Mouse (Mus musculus) macrophage (primary cell): ENCODE results near the gene Amn1. TPM values are rescaled to one million over a fixed set of nuclear protein-coding genes. Genes with fewer than 3 reads are reported as not detected.
"Not testable (repeated sequence)": the region's sequence is repeated elsewhere in the genome, so short reads cannot be mapped to it uniquely, and the experiment has no call there.

Experiments used
- H3K27ac ChIP-seq: fragments of 350-480 bp; formaldehyde crosslinking; 2 replicates; pipeline ENCODE4 v1.9.0; 2021
- H3K36me3 ChIP-seq: fragments of 350-480 bp; formaldehyde crosslinking; 2 replicates; pipeline ENCODE4 v1.9.0; 2021; ENCODE audit errors: inconsistent target
- H3K4me3 ChIP-seq: fragments of 350-480 bp; formaldehyde crosslinking; 2 replicates; pipeline ENCODE4 v1.9.0; 2021; ENCODE audit errors: inconsistent target
- H3K79me2 ChIP-seq: fragments of 350-480 bp; formaldehyde crosslinking; 2 replicates; pipeline ENCODE4 v1.9.0; 2021; ENCODE audit errors: inconsistent target
- WGBS: methylation state at CpG from one replicate; pipeline ENCODE4 v1.1.7; 2026; ENCODE audit warnings: inconsistent platforms; ENCODE audit not compliant: missing documents; 5-methylcytosine and 5-hydroxymethylcytosine counted together
- polyA plus RNA-seq: library from polyadenylated mRNA; stranded (reverse); fragments of 250-400 nt; gene quantifications from 3 replicates; pipeline ENCODE4 v1.2.4, GENCODE M21; 2018; ENCODE audit warnings: inconsistent platforms
- total RNA-seq, 78 experiments: library from RNA; depleted of rRNA; stranded (reverse); fragments of 250-400 nt; gene quantifications; 1 replicate in 9 of 78; 2 replicates in 24 of 78; 3 replicates in 43 of 78; 4 replicates in 2 of 78; pipeline ENCODE4 v1.2.4; 2018; ENCODE audit warnings: inconsistent platforms in 56 of 78

The Amn1 gene
- 10 to 100 TPM; 26.3 to 89.1 (median 56.5) TPM for total RNA-seq (2018; cell fraction: chromatin; rRNA removed)
- 10 to 100 TPM in 24 of 26 experiments, 1 to 10 TPM in 2; 7.8 to 15.1 (median 12.0) TPM for total RNA-seq (2018; cell fraction: cytosol; rRNA removed)
- total RNA-seq (2018; cell fraction: nucleus; rRNA removed): 10 to 100 TPM; 20.5 to 77.0 (median 38.5) TPM
- polyA plus RNA-seq: 10.6 to 14.1 TPM (median 12.4 TPM) in 3 replicates

DNA sequence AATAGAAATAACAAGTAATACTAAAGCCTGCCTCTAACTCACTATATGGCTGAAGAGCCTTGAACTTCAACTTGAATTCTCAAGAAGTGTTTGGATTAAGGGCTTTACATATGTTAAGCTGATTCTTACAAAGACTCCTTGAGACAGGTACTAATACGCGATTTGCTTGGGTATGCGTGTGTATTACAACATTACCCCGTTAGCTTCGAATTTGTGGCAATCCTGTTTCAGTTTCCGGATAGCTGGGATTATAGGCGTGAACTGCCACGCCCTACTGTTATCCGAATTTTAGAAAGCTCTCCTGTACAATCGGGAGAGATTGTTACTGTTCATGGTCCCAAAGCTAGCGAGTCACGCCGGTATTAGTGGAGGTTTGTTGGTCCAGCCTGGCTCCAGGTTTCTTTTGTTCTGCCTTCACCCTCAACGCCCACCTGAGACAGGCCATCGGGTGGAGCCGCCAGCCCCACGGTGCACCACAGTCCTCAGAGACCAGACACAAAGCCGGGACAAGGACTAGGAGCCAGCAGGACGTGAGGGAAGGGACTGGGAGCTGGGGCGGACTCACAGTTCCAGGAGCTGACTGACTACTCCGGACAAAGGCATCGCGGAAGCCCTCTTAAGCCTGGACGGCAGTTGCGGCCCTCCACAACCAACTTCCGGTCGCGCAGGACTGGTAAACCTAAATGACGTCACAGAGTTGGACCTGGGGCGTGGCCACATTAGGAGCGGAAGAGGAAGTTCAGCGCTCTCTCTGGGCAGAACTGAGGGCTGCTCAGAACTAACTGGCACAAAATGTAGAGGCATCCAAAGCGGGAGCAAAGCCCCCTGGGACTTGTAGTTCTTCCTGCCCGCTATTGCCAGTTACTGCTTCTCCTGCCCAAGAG is at the start of gene Amn1:
TSS of gene Amn1 (minus strand) at position 672 of the 884 bp plus-strand sequence.
- H3K79me2 ChIP-seq: peaks cover 49% of the 10 kb centered on the region
- 2% methylated on average over 34 of the region's 34 CpGs for WGBS
- peak within 1 kb of the TSS; percentile 94 for H3K4me3 ChIP-seq
- peaks cover 14% of the 10 kb centered on the region; the same call in 1 of the 2 replicates for H3K36me3 ChIP-seq
- H3K27ac ChIP-seq: peak within 1 kb of the TSS; percentile 96

DNA sequence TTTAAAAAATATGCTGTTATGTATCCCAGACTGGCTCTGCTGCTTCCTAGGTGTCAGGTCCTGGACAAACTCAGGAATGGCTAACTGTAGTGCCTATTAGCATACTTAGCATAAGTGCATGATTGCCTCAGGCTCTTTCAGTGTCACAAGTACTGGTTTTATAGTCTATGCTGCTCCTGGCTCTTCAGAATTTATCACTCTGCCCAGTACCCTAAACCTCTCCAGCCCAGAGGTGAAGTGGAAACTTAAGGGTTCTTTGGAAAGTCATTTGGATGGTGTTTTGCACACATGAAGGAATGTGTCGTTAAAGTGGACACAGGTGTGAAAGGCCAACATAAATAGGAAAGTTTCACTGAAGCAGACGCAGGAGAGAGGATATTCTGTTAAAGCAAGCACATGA is 48.3 kb upstream of the Amn1 start:
- Histone ChIP-seq H3K4me3 (no peak overlapping the region), H3K27ac (no peak overlapping the region), H3K79me2 (no peaks in the 10 kb centered on the region), H3K36me3 (no peaks in the 10 kb centered on the region)
- WGBS: 100% methylated on average over 1 of the region's 2 CpGs

DNA sequence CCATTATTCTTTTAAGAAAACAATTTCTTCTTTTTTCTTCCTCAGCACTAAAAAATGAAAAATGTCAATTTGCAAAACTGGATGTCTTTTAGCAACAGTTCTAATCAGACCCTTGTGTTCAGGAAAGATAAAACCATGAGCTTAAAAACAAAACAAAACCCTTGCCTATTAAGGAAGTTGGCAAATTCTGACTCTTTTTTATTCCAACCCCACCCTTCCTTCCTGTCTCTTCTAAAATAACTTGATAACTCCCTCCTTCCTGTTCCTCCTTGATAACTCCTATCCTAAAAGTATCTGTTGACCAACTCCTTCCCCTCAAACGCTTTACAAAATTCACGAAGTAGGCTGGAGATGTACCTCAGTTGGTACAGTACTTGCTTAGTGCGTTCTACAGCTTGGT is 45.4 kb upstream of the Amn1 start:
- H3K4me3 ChIP-seq: no peak overlapping the region
- peak overlapping the region; percentile 71 for H3K27ac ChIP-seq
- H3K36me3 ChIP-seq: no peaks in the 10 kb centered on the region
- 8% methylated on average over 3 of the region's 3 CpGs for WGBS
- H3K79me2 ChIP-seq: no peaks in the 10 kb centered on the region

DNA sequence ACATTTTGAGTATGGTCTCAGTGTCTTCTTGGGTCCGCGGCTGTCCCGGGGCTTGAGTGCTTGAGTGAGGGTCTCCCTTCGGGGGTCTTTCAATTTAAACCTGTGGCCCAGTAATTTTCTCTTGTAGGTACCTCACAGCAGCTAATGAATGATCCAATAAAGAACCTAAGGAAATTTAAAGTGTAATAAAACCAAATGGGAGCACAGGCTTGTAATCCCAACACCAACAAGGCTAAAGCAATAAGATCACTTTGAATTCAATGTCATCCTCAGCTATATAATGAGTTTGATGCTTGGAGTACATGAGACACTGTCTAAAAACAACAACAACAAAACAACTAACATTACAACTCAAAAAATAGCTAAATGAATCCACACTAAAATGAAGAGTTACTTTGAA is 36.2 kb upstream of the Amn1 start:
- Histone ChIP-seq H3K4me3 (no peak overlapping the region), H3K79me2 (no peaks in the 10 kb centered on the region), H3K27ac (no peak overlapping the region), H3K36me3 (no peaks in the 10 kb centered on the region)
- no CpG with 5 or more reads among the region's 4 CpGs for WGBS

DNA sequence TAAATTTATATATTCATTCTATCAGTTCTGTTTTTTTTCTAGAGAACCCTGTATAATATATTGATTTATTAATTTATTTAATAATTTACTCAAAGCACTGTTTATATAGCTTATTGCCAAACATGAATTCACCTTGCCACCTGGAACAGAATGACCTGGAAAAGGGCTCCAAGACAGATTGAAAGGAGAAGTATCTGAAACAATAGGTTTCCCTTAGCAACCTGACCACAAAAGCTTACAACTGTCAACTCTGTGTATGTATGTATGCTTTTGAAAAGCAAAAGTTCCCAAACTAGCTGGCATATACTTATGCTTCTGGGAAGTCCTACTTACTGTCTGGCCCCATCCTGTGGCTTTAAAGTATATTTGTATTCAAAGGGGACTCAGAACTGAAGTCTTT is 32.8 kb upstream of the Amn1 start:
- H3K4me3 ChIP-seq: no peak overlapping the region

DNA sequence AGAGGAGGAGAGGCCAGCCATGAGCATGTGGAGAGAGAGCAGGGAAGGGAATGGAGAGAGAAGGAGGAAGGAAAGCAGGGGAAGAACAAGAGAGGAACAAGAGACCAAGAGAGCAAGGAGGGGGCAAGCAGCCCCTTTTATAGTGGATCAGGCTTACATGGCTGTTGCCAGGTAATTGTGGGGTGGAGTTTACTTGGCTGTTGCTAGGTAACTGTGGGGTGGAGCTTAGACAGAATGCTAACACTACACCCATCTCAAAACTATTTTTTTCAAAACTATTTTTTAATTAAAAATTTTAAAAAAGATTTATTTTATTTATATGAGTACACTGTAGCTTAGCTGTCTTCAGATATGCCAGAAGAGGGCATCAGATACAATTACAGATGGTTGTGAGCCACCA is 10.1 kb upstream of the Amn1 start:
- no peak overlapping the region for H3K27ac ChIP-seq
- no peak overlapping the region for H3K4me3 ChIP-seq
- no peaks in the 10 kb centered on the region for H3K36me3 ChIP-seq
- no peaks in the 10 kb centered on the region for H3K79me2 ChIP-seq

More for the DNA sequence above, 32.8 kb upstream of the Amn1 start:
- no peak overlapping the region for H3K27ac ChIP-seq
- H3K36me3 ChIP-seq: no peaks in the 10 kb centered on the region
- H3K79me2 ChIP-seq: no peaks in the 10 kb centered on the region

DNA sequence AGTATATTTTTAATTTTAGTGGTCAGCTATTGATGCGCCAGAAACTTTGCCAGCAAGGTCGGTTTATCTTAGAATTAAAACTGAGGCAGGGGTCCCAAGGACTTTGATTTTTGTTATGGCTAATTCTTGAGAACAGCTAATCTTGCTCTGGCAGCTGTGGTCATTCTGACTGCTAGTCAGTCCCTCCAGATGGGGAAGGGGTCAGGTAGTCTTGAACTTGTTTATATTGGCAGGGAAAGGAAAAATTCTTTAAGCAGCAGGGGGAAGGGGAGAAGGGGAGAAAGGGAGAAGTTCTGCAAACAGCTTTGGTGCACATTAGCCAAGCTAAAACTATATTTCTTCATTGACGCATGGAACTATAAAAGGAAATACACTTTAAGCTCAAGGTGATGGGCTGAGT is 8.6 kb upstream of the Amn1 start:
- no peak overlapping the region for H3K4me3 ChIP-seq
- H3K27ac ChIP-seq: no peak overlapping the region
- no peaks in the 10 kb centered on the region for H3K79me2 ChIP-seq
- H3K36me3 ChIP-seq: no peaks in the 10 kb centered on the region
- WGBS: 77% methylated on average over 3 of the region's 3 CpGs

DNA sequence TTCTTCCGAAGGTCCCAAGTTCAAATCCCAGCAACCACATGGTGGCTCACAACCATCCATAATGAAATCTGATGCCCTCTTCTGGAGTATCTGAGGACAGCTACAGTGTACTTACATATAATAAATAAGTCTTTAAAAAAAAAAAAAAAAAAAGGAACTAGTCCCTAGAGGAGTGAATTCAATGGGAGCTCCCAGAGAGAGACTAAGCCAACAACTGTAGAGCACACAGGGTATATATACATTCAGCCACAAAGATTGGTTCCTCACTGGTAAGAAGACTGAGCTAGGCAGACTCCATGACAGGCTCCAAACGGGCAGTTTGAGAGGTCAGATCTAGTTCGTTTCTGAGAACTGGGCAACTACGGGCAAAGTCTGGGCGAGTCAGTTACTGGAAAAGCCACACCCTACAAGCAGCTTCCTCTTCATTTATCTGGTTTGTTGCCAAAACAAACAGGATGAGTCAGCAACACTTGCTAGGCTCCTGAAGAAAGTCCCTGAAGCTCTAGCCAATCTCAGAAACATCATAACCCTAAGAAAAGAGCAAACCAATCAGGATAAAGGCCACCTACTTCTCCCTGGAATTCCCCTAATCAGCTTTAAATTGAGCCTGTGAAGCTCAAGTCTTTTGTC is 4.9 kb upstream of the Amn1 start:
- H3K4me3 ChIP-seq: no peak overlapping the region
- no peaks in the 10 kb centered on the region for H3K36me3 ChIP-seq
- peaks cover under 1% of the 10 kb centered on the region; the same call in 1 of the 2 replicates for H3K79me2 ChIP-seq
- peak overlapping the region; percentile 88 for H3K27ac ChIP-seq
- WGBS: 0% methylated on average over 4 of the region's 5 CpGs

DNA sequence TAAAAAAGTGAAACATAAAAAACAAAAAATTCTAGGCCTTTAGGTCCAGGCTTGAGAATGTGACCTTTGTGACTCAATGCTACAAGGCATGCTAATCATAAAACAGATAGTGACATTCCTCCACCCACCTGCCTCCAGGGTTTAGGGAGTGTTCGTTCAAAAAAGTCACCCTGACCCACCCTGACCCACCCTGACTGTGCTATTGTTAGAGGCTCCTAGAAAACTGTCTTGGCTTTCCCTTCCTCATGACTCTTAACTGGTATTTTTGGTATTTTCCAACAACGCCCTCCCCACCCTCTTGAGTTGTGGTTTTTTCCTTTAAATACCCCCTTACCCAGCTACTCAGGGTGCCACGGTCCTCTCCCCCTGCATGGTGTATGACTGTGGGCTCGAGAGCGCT is 3.4 kb upstream of the Amn1 start:
- H3K4me3 ChIP-seq, H3K36me3 ChIP-seq: not testable (repeated sequence)
- WGBS: 97% methylated on average over 5 of the region's 5 CpGs

DNA sequence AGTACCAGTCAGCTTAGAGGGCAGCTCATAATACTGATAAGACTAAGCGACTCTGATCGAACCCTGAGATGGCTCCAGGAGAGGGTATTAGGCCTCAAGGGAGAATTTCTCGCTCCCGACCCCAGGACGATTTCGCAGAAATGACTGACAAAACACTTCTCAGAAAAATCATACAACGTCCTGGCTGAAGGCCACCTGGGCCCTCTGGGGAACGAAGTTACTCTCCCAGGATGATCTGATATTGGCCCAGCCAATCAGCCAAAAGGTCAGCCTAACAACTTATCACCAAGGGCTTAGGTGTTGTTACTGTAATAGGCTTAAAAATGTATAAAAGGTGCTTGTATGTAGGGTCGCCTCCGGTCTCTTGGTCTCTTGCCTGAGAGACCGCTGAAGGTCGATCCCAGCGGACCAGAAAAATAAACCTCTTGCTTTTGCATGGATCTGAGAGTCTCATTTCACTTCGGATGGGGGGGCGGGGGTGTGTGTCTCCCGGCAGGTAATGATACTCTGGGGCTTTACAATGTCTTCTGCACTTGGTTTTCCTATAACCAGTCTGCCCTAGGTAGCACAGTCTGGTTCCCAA is 919 bp upstream of the Amn1 start:
- peak overlapping the region; percentile 96 for H3K27ac ChIP-seq
- H3K36me3 ChIP-seq: 0 out of 2 replicates have a peak, but pooled peaks cover 2% of the 10 kb centered on the region
- WGBS: 95% methylated on average over 16 of the region's 16 CpGs
- H3K79me2 ChIP-seq: peaks cover 40% of the 10 kb centered on the region
- H3K4me3 ChIP-seq: no peak overlapping the region

More for the DNA sequence above, 3.4 kb upstream of the Amn1 start:
- H3K79me2 ChIP-seq: peaks cover 15% of the 10 kb centered on the region
- H3K27ac ChIP-seq: not testable (repeated sequence)

DNA sequence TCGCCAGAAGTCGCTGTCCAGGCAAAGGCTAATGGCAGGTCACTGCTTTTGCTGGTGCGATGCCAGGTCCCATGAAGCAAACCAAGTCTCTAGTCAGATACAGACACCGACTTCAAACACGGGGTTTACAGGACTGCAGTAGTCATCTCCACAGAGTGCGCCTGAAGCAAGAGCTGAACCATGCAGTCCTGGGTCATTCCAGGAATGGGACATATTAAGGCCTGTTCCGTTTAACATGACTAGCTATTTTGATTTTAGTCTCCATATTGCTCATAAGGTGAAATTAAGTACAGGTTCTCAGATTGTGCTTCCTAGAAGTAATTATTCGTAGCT is 379 bp upstream of the Amn1 start:
- Histone ChIP-seq H3K79me2 (peaks cover 45% of the 10 kb centered on the region), H3K4me3 (peak overlapping the region; percentile 94; the same call in 1 of the 2 replicates), H3K27ac (peak overlapping the region; percentile 96), H3K36me3 (0 out of 2 replicates have a peak, but pooled peaks cover 8% of the 10 kb centered on the region)
- 23% methylated on average over 7 of the region's 8 CpGs for WGBS

DNA sequence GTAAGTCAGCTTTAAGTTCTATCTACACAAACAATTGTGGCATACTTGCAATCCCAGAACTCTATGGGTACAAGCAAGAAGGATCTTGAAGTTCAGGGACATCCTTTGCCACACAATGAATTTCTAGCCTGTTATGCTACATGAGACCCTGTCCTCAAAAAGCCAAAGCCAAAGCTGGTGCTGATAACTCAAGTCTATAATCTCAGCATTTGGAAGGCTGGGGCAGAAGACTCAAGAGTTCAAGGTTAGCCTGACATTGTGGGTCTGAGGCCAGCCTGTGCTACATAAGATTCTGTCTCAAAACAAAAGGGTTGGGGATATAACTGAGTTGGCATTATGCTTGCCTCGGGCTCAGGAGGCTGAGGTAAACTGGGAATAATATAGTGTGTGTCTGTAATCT is 1.1 kb downstream of the Amn1 start:
- WGBS: 60% methylated on average over 1 of the region's 1 CpGs
- Histone ChIP-seq H3K4me3 (peak overlapping the region; percentile 94), H3K36me3 (peaks cover 22% of the 10 kb centered on the region)

DNA sequence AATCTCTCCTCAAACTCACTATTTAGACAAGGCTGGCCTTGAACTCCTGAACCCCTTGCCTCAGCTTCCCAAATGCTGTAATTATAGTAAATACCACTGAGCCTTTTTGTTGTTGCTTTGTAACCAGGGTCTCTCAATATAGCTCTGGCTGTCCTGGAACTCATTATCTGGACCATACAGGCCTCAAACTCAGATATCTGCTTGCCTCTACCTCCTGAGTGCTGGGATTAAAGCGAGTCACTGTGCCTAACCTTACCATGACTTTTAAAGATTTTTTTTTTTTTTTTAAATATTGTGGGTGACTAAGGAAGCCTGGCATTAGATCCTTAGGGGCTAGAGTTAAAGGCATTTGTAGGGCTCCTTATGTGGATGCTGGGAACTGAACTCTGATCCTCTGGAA is 4.5 kb downstream of the Amn1 start:
- 100% methylated on average over 1 of the region's 1 CpGs for WGBS
- peaks cover 51% of the 10 kb centered on the region for H3K36me3 ChIP-seq
- no peak overlapping the region for H3K4me3 ChIP-seq
- H3K27ac ChIP-seq: no peak overlapping the region
- H3K79me2 ChIP-seq: peaks cover 53% of the 10 kb centered on the region

More for the DNA sequence above, 1.1 kb downstream of the Amn1 start:
- Histone ChIP-seq H3K27ac (peak overlapping the region; percentile 96), H3K79me2 (peaks cover 53% of the 10 kb centered on the region)

DNA sequence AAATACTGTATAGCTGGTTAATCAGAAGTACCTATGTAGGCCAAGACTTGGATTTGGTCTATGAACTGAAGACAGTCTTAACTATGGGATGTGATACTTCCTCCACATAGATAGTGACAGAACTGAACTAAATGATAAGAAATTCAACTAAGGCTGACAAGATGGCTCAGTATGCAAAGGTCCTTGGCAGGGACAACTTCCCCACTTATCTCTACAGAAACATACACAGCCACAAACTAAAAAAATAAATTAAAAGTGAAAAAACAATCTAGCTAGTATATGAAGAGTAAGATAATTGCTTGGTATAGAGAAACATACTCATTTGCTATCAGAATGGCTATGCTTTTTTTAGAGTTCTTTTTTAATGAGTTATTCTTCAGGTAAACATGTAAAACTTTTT is 9.4 kb downstream of the Amn1 start:
- H3K4me3 ChIP-seq: no peak overlapping the region
- no peak overlapping the region for H3K27ac ChIP-seq
- peaks cover 63% of the 10 kb centered on the region for H3K36me3 ChIP-seq
- peaks cover 10% of the 10 kb centered on the region; the same call in 1 of the 2 replicates for H3K79me2 ChIP-seq
